In the genomic region with DNA sequence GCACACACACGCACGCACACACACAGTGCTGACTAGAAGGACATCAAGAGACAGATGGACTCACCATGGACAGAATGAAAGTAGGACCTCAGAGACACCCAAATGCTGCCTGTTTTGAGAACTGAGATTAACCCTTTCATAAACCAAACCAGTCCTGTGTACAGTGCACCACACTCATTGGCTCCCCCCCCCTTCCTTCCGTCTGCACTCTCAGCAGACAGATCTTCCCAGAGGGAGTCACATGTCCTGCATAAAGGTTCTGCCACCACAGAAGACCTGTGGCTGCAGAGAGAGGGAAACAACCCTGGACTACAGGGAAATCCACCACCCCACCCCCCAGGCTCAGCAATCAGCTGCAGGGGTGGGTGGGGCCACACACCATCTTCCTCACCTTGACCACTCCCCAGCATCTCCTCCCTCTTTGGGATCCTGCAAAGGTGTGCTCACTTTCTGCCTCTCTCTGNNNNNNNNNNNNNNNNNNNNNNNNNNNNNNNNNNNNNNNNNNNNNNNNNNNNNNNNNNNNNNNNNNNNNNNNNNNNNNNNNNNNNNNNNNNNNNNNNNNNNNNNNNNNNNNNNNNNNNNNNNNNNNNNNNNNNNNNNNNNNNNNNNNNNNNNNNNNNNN, we compare ENCODE assay signal across 11 mouse cellular contexts. TPM values are rescaled to one million over a fixed set of nuclear protein-coding genes. Genes with fewer than 3 reads are reported as not detected.
DNase-seq lines count a peak whose midpoint lies in the region; ATAC-seq lines count a peak whose summit lies in the region.
"Had no signal": no experiment of that assay in that cellular context is flagged by ENCODE, and none has a peak within 500 bp of the region (broad histone marks: within the 10 kb centered on the region; RNA-seq: fewer than 3 reads in every experiment).

No protein-coding gene starts in this region.

- no peaks in the 10 kb centered on the region for H3K27me3 ChIP-seq in hindbrain, embryonic 10.5 days (ENCODE audit: insufficient read depth, poor library complexity, severe bottlenecking)
- H3K27me3 ChIP-seq in hindbrain, embryonic 11.5 days (ENCODE audit: control insufficient read depth, insufficient read depth, low read length), result no peaks in the 10 kb centered on the region
- H3K27me3 ChIP-seq in neural tube, embryonic 13.5 days, result no peaks in the 10 kb centered on the region
- no peaks in the 10 kb centered on the region for H3K27me3 ChIP-seq in limb, embryonic 12.5 days

- 92% methylated on average over 3 of the region's 3 CpGs for WGBS in hindbrain, embryonic 10.5 days
- 89% methylated on average over 3 of the region's 3 CpGs for WGBS in hindbrain, embryonic 11.5 days
- 92% methylated on average over 3 of the region's 3 CpGs for WGBS in neural tube, embryonic 13.5 days
- WGBS in limb, embryonic 12.5 days, result 79% methylated on average over 3 of the region's 3 CpGs

- DNase-seq in hindbrain, embryonic 10.5 days (ENCODE audit: low spot score), result no peak
- no peak for DNase-seq in hindbrain, embryonic 11.5 days (ENCODE audit: low spot score)
- no peak for DNase-seq in neural tube, embryonic 10.5 days (ENCODE audit: extremely low spot score, low spot score)
- DNase-seq in adrenal gland, postnatal 10 days, result no peak
- DNase-seq in cerebellum, postnatal 14 days, result no peak
- DNase-seq in Muller cell, postnatal 12 days (ENCODE audit: inconsistent ontology term), result no peak
- DNase-seq: cerebellum, adult 11-12 months; lung, adult 2 months; spleen, adult 18-20 months had no signal

- H3K27ac ChIP-seq in hindbrain, embryonic 10.5 days, result peak overlapping the region; percentile 80
- no peak overlapping the region; the same call in 1 of the 2 replicates for H3K27ac ChIP-seq in hindbrain, embryonic 11.5 days (ENCODE audit: low read depth, low read length)
- peak overlapping the region; percentile 89 for H3K27ac ChIP-seq in neural tube, embryonic 13.5 days (replicated peaks)
- peak overlapping the region; percentile 94 for H3K27ac ChIP-seq in limb, embryonic 12.5 days

- no peak overlapping the region for H3K4me2 ChIP-seq in hindbrain, embryonic 11.5 days (replicated peaks; ENCODE audit: low read depth, low read length)
- no peak overlapping the region; the same call in 1 of the 2 replicates for H3K4me2 ChIP-seq in neural tube, embryonic 13.5 days
- H3K4me2 ChIP-seq in limb, embryonic 12.5 days, result peak overlapping the region; percentile 52

- H3K36me3 ChIP-seq in hindbrain, embryonic 10.5 days, result no peaks in the 10 kb centered on the region
- no peaks in the 10 kb centered on the region for H3K36me3 ChIP-seq in hindbrain, embryonic 11.5 days (ENCODE audit: control insufficient read depth, insufficient read depth, low read length)
- no peaks in the 10 kb centered on the region for H3K36me3 ChIP-seq in neural tube, embryonic 13.5 days
- peaks cover 32% of the 10 kb centered on the region for H3K36me3 ChIP-seq in limb, embryonic 12.5 days

- no peak overlapping the region for H3K9ac ChIP-seq in hindbrain, embryonic 11.5 days (ENCODE audit: low read depth, low read length)
- no peak overlapping the region for H3K9ac ChIP-seq in neural tube, embryonic 13.5 days
- H3K9ac ChIP-seq in limb, embryonic 12.5 days (replicated peaks), result no peak overlapping the region

- no peaks in the 10 kb centered on the region for H3K9me3 ChIP-seq in hindbrain, embryonic 10.5 days
- no peaks in the 10 kb centered on the region for H3K9me3 ChIP-seq in hindbrain, embryonic 11.5 days (ENCODE audit: control insufficient read depth, low read length)
- no peaks in the 10 kb centered on the region for H3K9me3 ChIP-seq in neural tube, embryonic 13.5 days
- no peaks in the 10 kb centered on the region for H3K9me3 ChIP-seq in limb, embryonic 12.5 days

- H3K4me1 ChIP-seq in hindbrain, embryonic 10.5 days (replicated peaks), result peaks cover 28% of the 10 kb centered on the region
- H3K4me1 ChIP-seq in hindbrain, embryonic 11.5 days (replicated peaks; ENCODE audit: control insufficient read depth, insufficient read depth, low read length), result no peaks in the 10 kb centered on the region
- peaks cover 30% of the 10 kb centered on the region for H3K4me1 ChIP-seq in neural tube, embryonic 13.5 days (replicated peaks)
- H3K4me1 ChIP-seq in limb, embryonic 12.5 days (replicated peaks), result peaks cover 86% of the 10 kb centered on the region

- no peak overlapping the region for H3K4me3 ChIP-seq in hindbrain, embryonic 10.5 days
- H3K4me3 ChIP-seq in hindbrain, embryonic 11.5 days (ENCODE audit: low read depth, low read length), result no peak overlapping the region
- no peak overlapping the region for H3K4me3 ChIP-seq in neural tube, embryonic 13.5 days
- no peak overlapping the region for H3K4me3 ChIP-seq in limb, embryonic 12.5 days (replicated peaks)

- no peak for ATAC-seq in hindbrain, embryonic 11.5 days (ENCODE audit: low FRiP score)
- ATAC-seq in neural tube, embryonic 13.5 days (ENCODE audit: low read depth), result no peak
- no peak for ATAC-seq in limb, embryonic 12.5 days (ENCODE audit: insufficient number of reproducible peaks, insufficient read depth, low FRiP score, low TSS enrichment, low read depth)

RNA-seq across cellular contexts. Expression of a gene that starts 12.0 kb away (rescaled TPM):
- polyA plus RNA-seq in hindbrain, embryonic 10.5 days (2016; fragmentation: Nextera tagmentation; extraction: Ambion mirVana), result 7.6 and 9.4 TPM in 2 replicates
- 7.6 and 10.4 TPM in 2 replicates for polyA plus RNA-seq in hindbrain, embryonic 11.5 days (2014; fragmentation: Nextera tagmentation; extraction: Ambion mirVana)
- polyA plus RNA-seq in neural tube, embryonic 13.5 days (2015; fragmentation: Nextera tagmentation; extraction: Ambion mirVana), result 5.7 and 7.5 TPM in 2 replicates
- polyA plus RNA-seq in limb, embryonic 12.5 days (2016; fragmentation: Nextera tagmentation; extraction: Ambion mirVana), result 26.4 and 30.7 TPM in 2 replicates
- 10 to 100 TPM; 42.8 to 46.2 TPM for total RNA-seq in adrenal gland, postnatal 10 days (2021)
